In the genomic region with DNA sequence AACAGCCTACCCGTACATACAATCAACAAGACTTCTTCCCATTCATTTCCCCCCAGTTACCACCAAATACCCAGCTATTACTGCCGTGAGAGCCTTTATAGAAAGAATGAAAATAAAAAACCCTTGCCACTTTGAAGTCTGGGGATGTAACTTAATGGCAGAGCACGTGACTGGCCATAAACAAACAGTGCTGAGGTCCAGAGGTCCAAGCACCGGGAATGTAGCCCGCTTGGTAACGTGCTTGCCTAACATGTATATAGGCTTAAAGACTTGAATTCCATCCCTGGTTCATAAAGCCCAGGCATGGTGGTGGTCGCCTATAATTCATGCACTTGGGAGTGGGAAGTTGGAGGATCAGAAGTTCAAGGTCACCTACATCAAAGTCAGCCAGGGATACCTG, we compare ENCODE assay signal across 20 mouse cellular contexts. TPM values are rescaled to one million over a fixed set of nuclear protein-coding genes. Genes with fewer than 3 reads are reported as not detected.
A peak's percentile ranks its signal among the peaks of the same experiment; 100 is the strongest.
DNase-seq lines count a peak whose midpoint lies in the region; ATAC-seq and TF ChIP-seq lines count a peak whose summit lies in the region.
"Had no signal": no experiment of that assay in that cellular context is flagged by ENCODE, and none has a peak within 500 bp of the region (broad histone marks: within the 10 kb centered on the region; RNA-seq: fewer than 3 reads in every experiment).

No protein-coding gene starts in this region.

- H3K27ac ChIP-seq in heart, postnatal 0 days (ENCODE audit: low read depth): peak overlapping the region; percentile 66
- no peak overlapping the region for H3K27ac ChIP-seq in heart, embryonic 12.5 days (ENCODE audit: poor library complexity, severe bottlenecking)
- H3K27ac ChIP-seq in brown adipose tissue, adult 24 weeks (replicated peaks; ENCODE audit: low read depth, low read length): peak overlapping the region; percentile 68
- H3K27ac ChIP-seq in intestine, embryonic 16.5 days (ENCODE audit: low read length): peak overlapping the region; percentile 75
- H3K27ac ChIP-seq in liver, embryonic 16.5 days (ENCODE audit: low read length): peak overlapping the region; percentile 56; the same call in 1 of the 2 replicates
- H3K27ac ChIP-seq in forebrain, embryonic 11.5 days (ENCODE audit: low read depth, low read length): no peak overlapping the region
- H3K27ac ChIP-seq: embryonic facial prominence, embryonic 15.5 days; gastrocnemius, adult 2 months; hindbrain, embryonic 15.5 days; left cerebral cortex, adult 2 months; limb, embryonic 10.5 days had no signal

- DNase-seq in heart, postnatal 0 days (ENCODE audit: low spot score): no peak
- no peak for DNase-seq in forebrain, embryonic 11.5 days (ENCODE audit: low spot score)
- DNase-seq in gastrocnemius, adult 8-10 months (ENCODE audit: low spot score in 2 of 2): no peak
- DNase-seq: B cell, adult 2 months; cerebellum, adult 18-20 months; cerebellum, postnatal 25 days; gastrocnemius, adult 2 months; heart, postnatal 4 days; lung, adult 2 months; right cerebral cortex, postnatal 14 days; thymus, adult 18-20 months had no signal

- peaks cover 9% of the 10 kb centered on the region for H3K4me1 ChIP-seq in heart, postnatal 0 days (ENCODE audit: control insufficient read depth, insufficient read depth)
- H3K4me1 ChIP-seq in heart, embryonic 12.5 days (replicated peaks): peaks cover 20% of the 10 kb centered on the region
- H3K4me1 ChIP-seq in brown adipose tissue, adult 24 weeks (ENCODE audit: control insufficient read depth, insufficient read depth, insufficient read length, low read length): peaks cover 7% of the 10 kb centered on the region
- peaks cover 2% of the 10 kb centered on the region; the same call in 1 of the 2 replicates for H3K4me1 ChIP-seq in intestine, embryonic 16.5 days (ENCODE audit: control insufficient read depth, insufficient read depth, low read length)
- H3K4me1 ChIP-seq in liver, embryonic 16.5 days (ENCODE audit: control insufficient read depth, low read depth, low read length): no peaks in the 10 kb centered on the region
- peaks cover 2% of the 10 kb centered on the region; the same call in 1 of the 2 replicates for H3K4me1 ChIP-seq in forebrain, embryonic 11.5 days (replicated peaks; ENCODE audit: control insufficient read depth, insufficient read depth, low read length)

- TF ChIP-seq EP300 in heart, postnatal 0 days (IDR thresholded peaks at IDR 0.05; ENCODE audit: low read depth): no peak

- no peak for ATAC-seq in heart, postnatal 0 days (ENCODE audit: insufficient read depth, low read depth)
- ATAC-seq in heart, embryonic 12.5 days (ENCODE audit: insufficient number of reproducible peaks, low FRiP score): no peak
- ATAC-seq in intestine, embryonic 16.5 days: peak; percentile 54
- ATAC-seq in liver, embryonic 16.5 days (ENCODE audit: low read depth): peak; percentile 79
- no peak for ATAC-seq in forebrain, embryonic 11.5 days (replicated peaks; ENCODE audit: low FRiP score)

- H3K4me3 ChIP-seq in heart, postnatal 0 days (ENCODE audit: low read depth, low read length): no peak overlapping the region
- no peak overlapping the region for H3K4me3 ChIP-seq in heart, embryonic 12.5 days
- no peak overlapping the region for H3K4me3 ChIP-seq in brown adipose tissue, adult 24 weeks (ENCODE audit: insufficient read depth, low read depth, low read length)
- no peak overlapping the region for H3K4me3 ChIP-seq in intestine, embryonic 16.5 days (ENCODE audit: low read length)
- H3K4me3 ChIP-seq in liver, embryonic 16.5 days (ENCODE audit: low read depth, low read length): no peak overlapping the region
- no peak overlapping the region for H3K4me3 ChIP-seq in forebrain, embryonic 11.5 days (ENCODE audit: low read depth, low read length)
- H3K4me3 ChIP-seq: embryonic facial prominence, embryonic 15.5 days; gastrocnemius, adult 2 months; hindbrain, embryonic 15.5 days; left cerebral cortex, adult 2 months; limb, embryonic 10.5 days; megakaryocyte, embryonic 14.5 days had no signal

- H3K9me3 ChIP-seq in heart, postnatal 0 days (replicated peaks; ENCODE audit: control insufficient read depth, low read length): no peaks in the 10 kb centered on the region
- no peaks in the 10 kb centered on the region for H3K9me3 ChIP-seq in heart, embryonic 12.5 days (replicated peaks)
- no peaks in the 10 kb centered on the region for H3K9me3 ChIP-seq in intestine, embryonic 16.5 days (ENCODE audit: control insufficient read depth, low read length)
- no peaks in the 10 kb centered on the region for H3K9me3 ChIP-seq in liver, embryonic 16.5 days (replicated peaks; ENCODE audit: control insufficient read depth, low read length)
- no peaks in the 10 kb centered on the region for H3K9me3 ChIP-seq in forebrain, embryonic 11.5 days (ENCODE audit: control insufficient read depth, low read length)
- H3K9me3 ChIP-seq: embryonic facial prominence, embryonic 15.5 days; hindbrain, embryonic 15.5 days; limb, embryonic 10.5 days; megakaryocyte, embryonic 14.5 days had no signal

- no peaks in the 10 kb centered on the region for H3K27me3 ChIP-seq in heart, postnatal 0 days (ENCODE audit: control insufficient read depth, insufficient read depth, low read length)
- H3K27me3 ChIP-seq in heart, embryonic 12.5 days (replicated peaks): no peaks in the 10 kb centered on the region
- H3K27me3 ChIP-seq in intestine, embryonic 16.5 days (replicated peaks; ENCODE audit: control insufficient read depth, insufficient read depth, low read length): no peaks in the 10 kb centered on the region
- no peaks in the 10 kb centered on the region for H3K27me3 ChIP-seq in liver, embryonic 16.5 days (ENCODE audit: control insufficient read depth, insufficient read depth, low read depth, low read length)
- no peaks in the 10 kb centered on the region for H3K27me3 ChIP-seq in forebrain, embryonic 11.5 days (ENCODE audit: control insufficient read depth, insufficient read depth, low read length)
- H3K27me3 ChIP-seq: embryonic facial prominence, embryonic 15.5 days; hindbrain, embryonic 15.5 days had no signal

- H3K9ac ChIP-seq in heart, postnatal 0 days (replicated peaks; ENCODE audit: low read depth, low read length): no peak overlapping the region
- H3K9ac ChIP-seq in heart, embryonic 12.5 days: no peak overlapping the region
- H3K9ac ChIP-seq in intestine, embryonic 16.5 days (ENCODE audit: low read depth, low read length): no peak overlapping the region
- no peak overlapping the region for H3K9ac ChIP-seq in liver, embryonic 16.5 days (ENCODE audit: low read depth, low read length)
- no peak overlapping the region for H3K9ac ChIP-seq in forebrain, embryonic 11.5 days (ENCODE audit: low read length)
- H3K9ac ChIP-seq: embryonic facial prominence, embryonic 15.5 days; hindbrain, embryonic 15.5 days had no signal

- no peak for TF ChIP-seq CTCF in heart, postnatal 0 days (IDR thresholded peaks at IDR 0.05; ENCODE audit: low read depth)

- 80% methylated on average over 7 of the region's 7 CpGs for WGBS in heart, postnatal 0 days
- 89% methylated on average over 7 of the region's 7 CpGs for whole genome bisulfite sequencing in heart, embryonic 12.5 days
- WGBS in intestine, embryonic 16.5 days: 57% methylated on average over 7 of the region's 7 CpGs
- 62% methylated on average over 7 of the region's 7 CpGs for WGBS in liver, embryonic 16.5 days (ENCODE audit: insufficient replicate concordance)
- WGBS in forebrain, embryonic 11.5 days: 86% methylated on average over 7 of the region's 7 CpGs

- no peaks in the 10 kb centered on the region for H3K36me3 ChIP-seq in heart, postnatal 0 days (replicated peaks; ENCODE audit: control insufficient read depth, insufficient read depth, low read length)
- no peaks in the 10 kb centered on the region for H3K36me3 ChIP-seq in heart, embryonic 12.5 days
- no peaks in the 10 kb centered on the region for H3K36me3 ChIP-seq in intestine, embryonic 16.5 days (ENCODE audit: control insufficient read depth, insufficient read depth, low read length)
- no peaks in the 10 kb centered on the region for H3K36me3 ChIP-seq in liver, embryonic 16.5 days (ENCODE audit: control insufficient read depth, insufficient read depth)
- no peaks in the 10 kb centered on the region for H3K36me3 ChIP-seq in forebrain, embryonic 11.5 days (ENCODE audit: control insufficient read depth, insufficient read depth, low read length)
- H3K36me3 ChIP-seq: embryonic facial prominence, embryonic 15.5 days; hindbrain, embryonic 15.5 days; limb, embryonic 10.5 days had no signal

- H3K4me2 ChIP-seq in heart, postnatal 0 days (ENCODE audit: low read depth, low read length): no peak overlapping the region
- H3K4me2 ChIP-seq in heart, embryonic 12.5 days: no peak overlapping the region
- H3K4me2 ChIP-seq in intestine, embryonic 16.5 days (ENCODE audit: low read depth, low read length): peak overlapping the region; percentile 41; the same call in 1 of the 2 replicates
- H3K4me2 ChIP-seq in liver, embryonic 16.5 days (ENCODE audit: low read depth, low read length): peak overlapping the region; percentile 11; the same call in 1 of the 2 replicates
- no peak overlapping the region for H3K4me2 ChIP-seq in forebrain, embryonic 11.5 days (ENCODE audit: low read depth, low read length, severe bottlenecking)
- H3K4me2 ChIP-seq: embryonic facial prominence, embryonic 15.5 days; hindbrain, embryonic 15.5 days had no signal

RNA-seq across cellular contexts. Expression of gene Galm, which starts 4.6 kb away (rescaled TPM):
- total RNA-seq in heart, postnatal 0 days (2014; rRNA removed; ENCODE audit: low replicate concordance): 15.4 and 19.7 TPM in 2 replicates
- 9.6 and 10.7 TPM in 2 replicates for polyA plus RNA-seq in heart, postnatal 0 days (2015; fragmentation: Nextera tagmentation; extraction: Ambion mirVana)
- 10.0 TPM in 2 replicates for polyA plus RNA-seq in heart, embryonic 12.5 days (2016; fragmentation: Nextera tagmentation; extraction: Ambion mirVana)
- 61.2 and 63.9 TPM in 2 replicates for polyA plus RNA-seq in brown adipose tissue, adult 24 weeks (2012; ENCODE audit: insufficient read depth, insufficient read length, missing spikeins)
- polyA plus RNA-seq in intestine, embryonic 16.5 days (2015; fragmentation: Nextera tagmentation; extraction: Ambion mirVana): 101 and 113 TPM in 2 replicates
- polyA plus RNA-seq in liver, embryonic 16.5 days (2015; fragmentation: Nextera tagmentation; extraction: Ambion mirVana): 40.1 and 42.9 TPM in 2 replicates
- polyA plus RNA-seq in forebrain, embryonic 11.5 days (2014; fragmentation: Nextera tagmentation; extraction: Ambion mirVana): 11.2 and 12.5 TPM in 2 replicates
- 1 to 10 TPM; 1.9 to 3.0 (median 2.4) TPM for total RNA-seq in gastrocnemius, adult 8-10 months (2022)

Comparison
In these comparisons a context has a peak if more than half of its experiments do, and no peak if none do; other contexts are left out.
1. H3K27ac ChIP-seq: peak in heart, postnatal 0 days (single experiment), brown adipose tissue, adult 24 weeks (single experiment), intestine, embryonic 16.5 days (single experiment) and liver, embryonic 16.5 days (single experiment); none in heart, embryonic 12.5 days (single experiment) and forebrain, embryonic 11.5 days (single experiment).
2. ATAC-seq: peak in intestine, embryonic 16.5 days (single experiment) and liver, embryonic 16.5 days (single experiment); none in heart, postnatal 0 days (single experiment), heart, embryonic 12.5 days (single experiment) and forebrain, embryonic 11.5 days (single experiment).
3. H3K4me2 ChIP-seq: peak in intestine, embryonic 16.5 days (single experiment) and liver, embryonic 16.5 days (single experiment); none in heart, postnatal 0 days (single experiment), heart, embryonic 12.5 days (single experiment) and forebrain, embryonic 11.5 days (single experiment).